Mouse (Mus musculus): Measurements from ENCODE around the gene Tmem246. TPM values are rescaled to one million over a fixed set of nuclear protein-coding genes. Genes with fewer than 3 reads are reported as not detected.
A peak's percentile ranks its signal among the peaks of the same experiment; 100 is the strongest.

Tmem246 gene
- polyA plus RNA-seq (2012; rRNA removed): 35.6 and 62.3 TPM in 2 replicates

DNA sequence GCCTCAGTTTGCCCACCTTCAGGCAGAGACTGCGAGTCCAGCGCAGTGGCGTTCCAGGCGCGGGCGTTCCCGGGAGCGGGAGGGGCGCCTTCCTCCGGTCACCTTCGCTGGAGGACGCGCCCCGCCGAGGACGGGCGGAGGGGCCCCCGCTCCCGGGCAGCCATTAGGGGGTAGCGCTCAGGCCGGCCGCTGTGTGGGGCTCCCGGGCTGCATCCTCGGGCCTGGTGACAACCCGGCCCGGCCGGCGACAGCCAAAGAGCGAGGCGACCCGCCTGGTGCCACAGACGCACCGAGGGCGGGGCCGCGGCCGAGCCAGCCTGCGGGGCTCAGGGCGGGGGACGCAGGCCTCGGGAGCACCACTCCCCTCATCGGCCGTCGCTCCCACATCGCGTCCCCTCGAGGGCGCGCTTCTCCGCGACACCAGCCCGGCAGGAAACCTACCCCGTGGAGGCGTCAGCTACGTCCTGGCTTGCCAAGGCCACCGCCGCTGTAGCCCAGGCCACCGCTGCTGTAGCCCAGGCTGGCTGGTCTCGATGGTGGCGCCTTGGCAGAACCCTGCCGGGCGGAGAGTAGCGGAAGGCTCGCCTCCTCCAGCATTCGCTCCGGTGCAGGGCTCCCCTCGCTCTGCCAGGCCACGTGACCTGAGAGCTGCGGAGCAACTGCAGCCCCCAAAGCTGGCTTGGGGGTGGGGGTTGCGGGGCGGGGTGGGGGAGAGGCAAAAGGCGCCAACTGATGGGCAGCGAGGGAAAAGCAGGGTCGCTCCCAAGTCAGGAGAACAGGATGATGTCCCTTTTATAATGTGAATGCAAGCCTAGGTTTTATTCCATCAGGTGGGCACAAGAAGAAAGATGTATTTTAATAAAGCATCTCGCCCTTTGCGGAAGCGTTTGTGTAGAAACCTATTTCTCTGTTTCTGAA, at the start of gene Tmem246:
TSS of gene Tmem246 (minus strand) at position 694 of the 918 bp plus-strand sequence.
- 1% methylated on average over 77 of the region's 77 CpGs for WGBS
- Histone ChIP-seq H3K27me3 (ENCODE audit: control insufficient read depth, insufficient read depth, low read length) (no peaks in the 10 kb centered on the region), H3K27ac (ENCODE audit: insufficient read depth, low read depth, low read length) (peak within 1 kb of the TSS; percentile 94), H3K4me3 (ENCODE audit: low read depth, low read length) (peak within 1 kb of the TSS; percentile 98), H3K36me3 (ENCODE audit: control insufficient read depth, insufficient read depth, low read length) (no peaks in the 10 kb centered on the region), H3K4me1 (ENCODE audit: control insufficient read depth, insufficient read depth, insufficient read length, low read length) (peaks cover 5% of the 10 kb centered on the region)
- no peak for TF ChIP-seq POLR2A (IDR thresholded peaks at IDR 0.05; ENCODE audit: low read depth, low read length)
- peak; percentile 8; the same call in 1 of the 2 replicates for TF ChIP-seq CTCF (IDR thresholded peaks at IDR 0.05; ENCODE audit: extremely low read depth, insufficient read length, insufficient replicate concordance, low read depth, low read length)

DNA sequence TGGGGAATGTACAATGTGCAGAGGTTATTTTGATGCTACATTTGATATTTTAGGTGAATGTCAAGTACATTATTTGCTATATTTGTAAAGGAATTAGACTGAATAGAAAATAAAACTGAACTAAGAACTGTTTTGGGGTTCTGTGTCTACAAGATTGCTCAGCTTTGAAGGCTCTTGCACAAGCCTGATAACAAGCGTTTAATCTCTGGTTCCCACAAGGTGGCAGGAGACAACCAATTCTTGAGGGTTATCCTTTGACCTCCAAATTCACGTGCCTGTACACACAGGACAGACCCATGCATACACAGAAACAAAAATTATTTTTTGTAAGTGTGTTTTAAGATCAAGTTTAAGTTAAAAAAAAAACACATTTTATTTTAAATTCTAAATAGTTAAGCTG, 42.2 kb upstream of the Tmem246 start:
- TF ChIP-seq CTCF (IDR thresholded peaks at IDR 0.05; ENCODE audit: extremely low read depth, insufficient read length, insufficient replicate concordance, low read depth, low read length): no peak
- no peak for TF ChIP-seq POLR2A (IDR thresholded peaks at IDR 0.05; ENCODE audit: low read depth, low read length)
- H3K27ac ChIP-seq (ENCODE audit: insufficient read depth, low read depth, low read length): no peak overlapping the region
- H3K4me1 ChIP-seq (ENCODE audit: control insufficient read depth, insufficient read depth, insufficient read length, low read length): no peaks in the 10 kb centered on the region
- WGBS: 42% methylated on average over 2 of the region's 2 CpGs
- H3K27me3 ChIP-seq (ENCODE audit: control insufficient read depth, insufficient read depth, low read length): no peaks in the 10 kb centered on the region
- H3K36me3 ChIP-seq (ENCODE audit: control insufficient read depth, insufficient read depth, low read length): peaks cover 64% of the 10 kb centered on the region
- no peak overlapping the region for H3K4me3 ChIP-seq (ENCODE audit: low read depth, low read length)

DNA sequence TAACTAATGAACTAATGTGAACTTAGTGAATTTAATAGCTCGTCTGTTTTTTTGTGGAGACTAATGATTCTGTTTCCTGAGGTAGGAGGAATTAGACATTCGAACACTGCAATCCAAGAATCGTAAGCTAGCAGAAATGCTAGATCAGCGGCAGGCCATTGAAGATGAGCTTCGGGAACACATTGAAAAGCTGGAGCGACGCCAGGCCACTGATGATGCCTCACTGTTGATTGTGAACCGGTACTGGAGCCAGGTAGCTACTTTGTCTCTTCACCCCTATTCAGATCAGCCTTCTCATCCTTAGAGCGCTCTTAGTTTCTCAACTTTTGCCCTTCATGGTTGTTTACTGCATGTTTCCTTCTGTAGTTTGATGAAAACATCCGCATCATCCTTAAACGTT, 40.1 kb upstream of the Tmem246 start:
- WGBS: 87% methylated on average over 11 of the region's 11 CpGs
- Histone ChIP-seq H3K36me3 (ENCODE audit: control insufficient read depth, insufficient read depth, low read length) (peaks cover 51% of the 10 kb centered on the region), H3K27ac (ENCODE audit: insufficient read depth, low read depth, low read length) (no peak overlapping the region), H3K4me3 (ENCODE audit: low read depth, low read length) (no peak overlapping the region), H3K27me3 (ENCODE audit: control insufficient read depth, insufficient read depth, low read length) (no peaks in the 10 kb centered on the region), H3K4me1 (ENCODE audit: control insufficient read depth, insufficient read depth, insufficient read length, low read length) (no peaks in the 10 kb centered on the region)
- TF ChIP-seq POLR2A (IDR thresholded peaks at IDR 0.05; ENCODE audit: low read depth, low read length): no peak
- TF ChIP-seq CTCF (IDR thresholded peaks at IDR 0.05; ENCODE audit: extremely low read depth, insufficient read length, insufficient replicate concordance, low read depth, low read length): no peak

DNA sequence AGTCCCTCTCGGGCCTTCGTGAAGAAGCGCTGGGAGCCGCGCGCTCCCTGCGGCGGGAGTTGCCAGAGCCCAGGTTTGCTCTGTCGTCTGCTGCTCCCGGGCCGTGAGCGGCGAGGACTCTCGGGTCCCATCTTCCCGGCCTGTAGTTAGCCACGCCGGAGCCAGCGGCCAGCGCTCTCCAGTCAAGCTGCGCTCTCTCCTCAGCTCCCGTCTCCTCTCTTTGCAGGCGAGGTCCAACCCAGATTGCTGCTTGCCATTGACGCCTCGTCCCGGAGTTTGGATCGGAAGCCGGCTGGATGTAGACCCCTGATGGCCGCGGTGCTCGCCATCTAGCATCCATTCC, 34.4 kb upstream of the Tmem246 start:
- Histone ChIP-seq H3K27me3 (ENCODE audit: control insufficient read depth, insufficient read depth, low read length) (no peaks in the 10 kb centered on the region), H3K27ac (ENCODE audit: insufficient read depth, low read depth, low read length) (peak overlapping the region; percentile 26), H3K4me3 (ENCODE audit: low read depth, low read length) (peak overlapping the region; percentile 91), H3K4me1 (ENCODE audit: control insufficient read depth, insufficient read depth, insufficient read length, low read length) (no peaks in the 10 kb centered on the region), H3K36me3 (ENCODE audit: control insufficient read depth, insufficient read depth, low read length) (peaks cover 14% of the 10 kb centered on the region)
- TF ChIP-seq POLR2A (IDR thresholded peaks at IDR 0.05; ENCODE audit: low read depth, low read length): no peak; the same call in 1 of the 2 replicates
- TF ChIP-seq CTCF (IDR thresholded peaks at IDR 0.05; ENCODE audit: extremely low read depth, insufficient read length, insufficient replicate concordance, low read depth, low read length): no peak
- WGBS: under 1% methylated on average over 30 of the region's 30 CpGs

DNA sequence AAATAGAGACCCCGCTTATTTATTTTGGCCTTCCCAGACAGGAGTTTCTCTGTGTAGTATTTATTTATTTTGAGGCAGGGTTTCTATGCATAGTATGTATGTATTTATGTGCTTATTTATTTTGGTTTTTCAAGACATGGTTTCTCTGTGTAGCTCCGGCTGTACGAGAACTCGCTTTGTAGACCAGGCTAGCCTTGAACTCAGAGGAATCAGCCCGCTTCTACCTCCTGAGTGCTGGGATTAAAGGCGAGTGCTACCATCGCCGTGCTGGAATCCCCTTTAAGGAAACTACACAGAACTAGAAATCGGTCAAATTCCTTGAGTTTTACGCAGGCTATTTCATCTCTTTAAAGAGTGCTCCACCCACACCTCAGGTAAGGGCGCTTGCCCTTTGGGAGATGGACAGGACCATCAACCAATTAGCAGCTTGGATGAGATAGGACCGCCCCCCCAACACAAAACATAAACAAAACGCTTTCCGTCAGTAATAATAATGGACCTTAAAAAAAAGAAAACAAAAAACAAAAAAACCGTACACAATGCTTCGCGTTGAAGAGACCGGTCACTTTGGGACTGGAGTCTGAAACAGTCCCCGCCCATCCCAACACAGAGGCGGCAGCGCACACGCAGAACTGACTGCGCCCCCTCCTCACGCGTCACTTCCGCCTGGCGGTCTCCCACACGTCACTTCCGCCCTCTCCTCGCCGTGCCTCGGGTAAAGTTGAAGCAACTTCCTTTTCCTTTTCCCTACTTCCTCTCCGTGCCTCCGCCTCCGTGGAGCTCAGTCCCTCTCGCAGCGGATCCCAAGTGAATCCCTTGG, 33.9 kb upstream of the Tmem246 start, which contains the start of gene Rnf20:
TSS of gene Rnf20 (plus strand) at position 688 of the 820 bp plus-strand sequence.
- 2% methylated on average over 37 of the region's 37 CpGs for WGBS
- H3K4me3 ChIP-seq (ENCODE audit: low read depth, low read length): peak within 1 kb of the TSS; percentile 91

DNA sequence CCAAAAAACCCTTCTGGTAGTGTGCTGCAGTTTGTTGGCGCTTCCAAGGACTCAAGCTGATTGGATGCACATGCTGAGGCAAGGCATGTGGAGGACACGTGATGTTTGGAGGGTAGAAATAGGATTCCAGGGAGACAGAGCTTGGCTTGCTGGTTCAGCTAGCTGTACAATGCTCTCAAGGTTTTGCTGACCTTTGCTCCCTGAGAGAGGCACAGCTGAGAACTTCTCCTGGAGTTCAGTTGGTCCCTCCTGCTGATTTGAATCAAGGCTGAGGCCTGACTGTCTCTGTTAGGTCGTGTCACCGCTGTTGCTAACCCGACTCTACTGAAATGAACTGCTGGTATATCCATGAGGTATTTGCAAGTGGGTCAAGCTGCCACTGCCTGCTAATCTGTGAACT, 31.3 kb upstream of the Tmem246 start:
- H3K27ac ChIP-seq (ENCODE audit: insufficient read depth, low read depth, low read length): no peak overlapping the region
- TF ChIP-seq CTCF (IDR thresholded peaks at IDR 0.05; ENCODE audit: extremely low read depth, insufficient read length, insufficient replicate concordance, low read depth, low read length) (no peak), POLR2A (IDR thresholded peaks at IDR 0.05; ENCODE audit: low read depth, low read length) (no peak)

More for the DNA sequence above, 33.9 kb upstream of the Tmem246 start, which contains the start of gene Rnf20:
- TF ChIP-seq POLR2A (IDR thresholded peaks at IDR 0.05; ENCODE audit: low read depth, low read length) (peak; percentile 72), CTCF (IDR thresholded peaks at IDR 0.05; ENCODE audit: extremely low read depth, insufficient read length, insufficient replicate concordance, low read depth, low read length) (no peak)
- peaks cover 11% of the 10 kb centered on the region for H3K36me3 ChIP-seq (ENCODE audit: control insufficient read depth, insufficient read depth, low read length)
- H3K4me1 ChIP-seq (ENCODE audit: control insufficient read depth, insufficient read depth, insufficient read length, low read length): no peaks in the 10 kb centered on the region
- no peaks in the 10 kb centered on the region for H3K27me3 ChIP-seq (ENCODE audit: control insufficient read depth, insufficient read depth, low read length)
- peak within 1 kb of the TSS; percentile 78 for H3K27ac ChIP-seq (ENCODE audit: insufficient read depth, low read depth, low read length)

More for the DNA sequence above, 31.3 kb upstream of the Tmem246 start:
- Histone ChIP-seq H3K36me3 (ENCODE audit: control insufficient read depth, insufficient read depth, low read length) (0 out of 2 replicates have a peak, but pooled peaks cover 1% of the 10 kb centered on the region), H3K4me3 (ENCODE audit: low read depth, low read length) (no peak overlapping the region), H3K4me1 (ENCODE audit: control insufficient read depth, insufficient read depth, insufficient read length, low read length) (no peaks in the 10 kb centered on the region), H3K27me3 (ENCODE audit: control insufficient read depth, insufficient read depth, low read length) (no peaks in the 10 kb centered on the region)
- WGBS: 66% methylated on average over 5 of the region's 5 CpGs

All from small intestine, adult 2 months (tissue).